Mouse (Mus musculus) left cerebral cortex, adult 9 months (tissue): ENCODE data around the gene Clec3b.

Experiments used
- DNase-seq, 2 experiments: peaks; one replicate each; pipeline ENCODE4 v3.0.0; 2022; ENCODE audit warnings: low spot score in 2 of 2

The Clec3b gene

DNA sequence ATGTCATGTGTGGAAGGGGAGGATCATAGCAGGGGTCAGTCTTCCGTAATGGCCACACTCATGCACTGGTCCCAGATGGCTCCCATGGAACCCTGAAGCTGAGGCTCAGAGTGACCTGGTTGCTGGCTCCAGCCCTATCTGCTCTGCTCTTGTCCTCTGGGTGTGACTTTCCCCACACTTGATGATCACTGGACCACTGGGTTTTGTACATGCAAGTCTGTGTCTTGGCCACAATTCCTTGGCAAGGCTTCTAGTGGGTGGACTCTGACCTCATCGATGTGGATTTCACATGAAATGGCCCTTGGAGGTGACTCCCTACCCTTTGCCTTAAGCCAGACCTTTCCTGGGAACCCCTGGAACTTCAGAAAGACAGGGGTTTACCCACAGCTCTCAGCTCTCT, 2.4 kb downstream of the Clec3b start:
- no peak for DNase-seq

DNA sequence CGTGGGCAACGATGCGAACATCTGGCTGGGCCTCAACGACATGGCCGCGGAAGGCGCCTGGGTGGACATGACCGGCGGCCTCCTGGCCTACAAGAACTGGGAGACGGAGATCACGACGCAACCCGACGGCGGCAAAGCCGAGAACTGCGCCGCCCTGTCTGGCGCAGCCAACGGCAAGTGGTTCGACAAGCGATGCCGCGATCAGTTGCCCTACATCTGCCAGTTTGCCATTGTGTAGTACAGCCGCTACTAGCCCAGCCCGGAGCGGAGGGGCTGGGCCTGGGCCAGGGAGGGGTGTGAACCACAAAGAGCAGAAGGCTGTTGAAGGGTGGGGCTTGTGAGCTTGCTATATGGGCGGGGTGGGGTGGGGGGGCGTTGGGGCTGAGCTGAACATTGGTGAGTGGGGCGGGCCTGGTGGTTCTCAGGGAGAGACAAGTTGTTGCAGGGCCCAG, 6.2 kb downstream of the Clec3b start:
- DNase-seq = no peak

GRCm38 (mm10) chr9:123157699-123158098, 7.0 kb downstream of the Clec3b start:
- DNase-seq = no peak

GRCm38 (mm10) chr9:123158125-123158836, 7.5 kb downstream of the Clec3b start:
- DNase-seq = peak in 1 of 2 experiments; percentile 47

- peak in 1 of 2 experiments; percentile 81 for DNase-seq
These were observed 8.6 kb downstream of the Clec3b start for GRCm38 (mm10) chr9:123159330-123159729.

DNA sequence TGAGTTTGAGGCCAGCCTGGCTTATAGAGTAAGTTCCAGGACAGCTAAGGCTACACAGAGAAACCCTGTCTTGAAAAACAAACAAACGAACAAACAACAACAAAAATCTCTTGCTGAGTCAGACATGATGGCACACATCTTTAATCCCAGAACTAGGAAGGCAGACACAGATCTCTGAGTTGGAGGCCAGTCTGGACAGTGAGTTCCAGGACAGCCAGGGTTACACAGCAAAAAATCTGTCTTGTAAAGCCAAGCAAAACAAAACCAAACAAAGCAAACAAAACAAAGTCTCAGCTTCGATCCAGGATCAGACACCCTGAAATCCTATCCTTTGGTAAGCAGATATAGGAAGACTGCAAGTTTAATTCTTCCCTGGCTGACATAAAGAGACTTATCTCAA, 11.0 kb downstream of the Clec3b start:
- no peak for DNase-seq

DNA sequence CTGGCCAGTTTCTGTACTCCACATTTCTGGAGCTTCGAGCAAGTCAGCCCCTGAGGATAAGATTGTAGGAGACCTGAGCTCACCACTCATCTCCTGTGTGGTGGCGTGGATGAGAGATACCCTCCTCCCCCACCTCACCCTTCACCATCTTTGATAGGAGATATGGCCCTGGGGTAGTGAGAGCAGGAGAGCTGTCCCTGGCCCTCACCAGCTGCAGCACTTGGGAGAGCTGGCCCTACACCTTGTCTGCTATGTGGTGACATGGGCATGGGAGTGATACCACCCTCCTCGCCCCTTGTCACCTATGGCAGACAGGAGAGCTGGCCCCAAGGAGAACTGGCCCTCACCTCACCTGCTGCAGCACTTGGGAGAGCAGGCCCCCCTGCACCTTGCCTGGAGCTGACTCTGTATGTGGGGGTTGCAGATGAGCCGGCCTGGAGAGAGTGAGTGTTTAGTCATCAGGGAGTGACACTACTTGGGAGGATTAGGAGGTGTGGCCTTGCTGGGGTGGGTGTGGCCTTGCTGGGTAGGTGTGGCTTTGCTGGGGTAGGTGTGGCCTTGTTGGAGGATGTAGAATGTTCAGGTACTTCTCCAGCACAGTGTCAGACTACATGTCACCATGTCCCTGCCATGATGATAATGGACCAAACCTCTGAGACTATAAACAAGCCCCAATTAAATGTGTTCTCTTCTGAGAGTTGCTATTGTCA, 12.4 kb downstream of the Clec3b start:
- DNase-seq = no peak

GRCm38 (mm10) chr9:123165781-123166443, 15.2 kb downstream of the Clec3b start:
- DNase-seq = no peak

- DNase-seq = no peak
These were observed 23.0 kb downstream of the Clec3b start for GRCm38 (mm10) chr9:123173760-123174159.

DNA sequence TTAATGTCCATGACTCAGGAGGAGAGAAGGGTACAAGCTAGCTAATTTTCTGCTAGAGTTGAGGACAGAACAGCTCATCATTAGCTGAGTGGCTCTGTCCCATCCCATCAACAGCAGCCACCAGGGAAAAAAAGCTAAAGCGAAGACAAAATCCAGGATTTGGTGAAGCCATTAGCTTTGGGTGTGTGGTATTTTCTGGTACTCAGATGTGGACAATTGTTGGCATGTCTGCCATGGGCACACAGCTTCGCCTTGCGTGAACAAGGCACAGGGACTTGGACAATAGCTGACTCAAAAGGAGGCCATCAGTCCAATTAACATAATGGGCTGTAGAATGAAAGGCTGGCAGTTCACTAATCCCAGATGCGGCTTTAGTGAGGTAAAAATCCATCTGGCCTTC, 23.6 kb downstream of the Clec3b start:
- DNase-seq = no peak

DNA sequence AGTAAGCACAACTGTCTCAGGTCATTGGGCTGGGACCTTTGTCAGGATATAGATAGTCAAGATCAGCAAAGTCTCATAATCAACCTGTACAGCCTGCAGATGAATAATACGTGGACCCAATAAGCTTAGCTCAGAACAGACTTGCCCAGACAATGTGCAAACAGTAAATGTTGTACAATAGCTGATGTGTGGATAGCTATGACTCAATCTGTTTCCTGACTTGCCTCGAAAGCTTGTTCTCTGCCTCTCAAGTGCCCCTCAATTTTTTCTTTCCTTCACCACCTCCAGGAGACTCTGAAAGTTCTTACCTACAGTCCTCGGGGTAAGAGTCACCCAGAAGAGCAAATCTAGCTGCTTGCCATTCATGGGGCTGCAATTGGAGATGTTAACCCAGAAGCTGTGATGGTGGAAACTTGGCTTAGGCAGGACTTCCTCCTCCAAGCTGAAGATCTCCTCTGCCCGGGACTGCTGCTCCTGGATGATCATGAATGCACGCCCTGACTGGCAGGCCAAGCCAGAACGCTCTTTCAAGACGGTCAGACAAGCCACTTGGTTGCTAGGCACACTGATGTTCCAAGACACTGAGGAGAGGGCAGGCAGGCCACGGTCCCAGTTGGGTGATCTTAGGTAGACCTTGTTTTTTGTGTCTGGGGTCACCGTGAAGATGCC, 26.8 kb downstream of the Clec3b start:
- DNase-seq = no peak

DNA sequence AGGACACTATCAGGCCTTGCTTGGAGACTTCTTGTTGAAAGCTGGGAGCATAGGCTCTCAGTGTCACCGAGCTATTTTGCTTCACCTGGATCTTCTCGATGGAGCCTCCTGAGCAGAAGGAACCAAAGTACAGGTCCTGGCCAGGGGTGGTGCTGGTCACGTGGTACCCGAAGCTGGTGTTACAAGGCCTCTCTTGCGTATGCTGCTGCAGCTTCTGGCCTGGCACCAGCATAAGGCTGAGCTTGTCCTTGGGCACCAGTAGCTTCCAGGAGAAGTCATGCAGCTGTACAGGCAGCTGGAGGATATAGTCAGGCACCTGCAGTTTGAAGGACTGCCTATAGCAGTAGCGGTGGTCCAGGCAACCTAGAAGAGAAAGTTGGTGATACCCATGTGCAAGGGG, 29.3 kb downstream of the Clec3b start:
- DNase-seq = no peak

DNA sequence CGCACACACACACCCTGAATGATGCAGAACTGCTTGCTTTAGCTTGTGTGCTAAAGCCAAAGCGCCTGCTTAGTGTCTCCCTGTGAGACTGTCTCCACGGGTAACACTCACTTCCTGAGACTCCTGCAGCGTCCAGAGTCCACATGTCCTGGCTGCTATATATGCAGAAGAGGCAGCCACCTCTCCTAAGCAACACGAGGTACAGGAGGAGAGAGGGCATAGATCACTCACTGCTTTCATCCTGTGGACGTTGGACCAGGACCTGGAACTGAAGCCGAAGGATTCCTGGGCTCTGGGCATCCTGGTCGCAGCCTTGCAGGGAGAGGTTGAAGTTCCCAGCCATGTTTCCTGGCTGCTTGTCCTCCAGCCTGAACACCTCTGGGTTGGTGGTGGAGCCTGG, 32.5 kb downstream of the Clec3b start:
- DNase-seq = no peak

DNA sequence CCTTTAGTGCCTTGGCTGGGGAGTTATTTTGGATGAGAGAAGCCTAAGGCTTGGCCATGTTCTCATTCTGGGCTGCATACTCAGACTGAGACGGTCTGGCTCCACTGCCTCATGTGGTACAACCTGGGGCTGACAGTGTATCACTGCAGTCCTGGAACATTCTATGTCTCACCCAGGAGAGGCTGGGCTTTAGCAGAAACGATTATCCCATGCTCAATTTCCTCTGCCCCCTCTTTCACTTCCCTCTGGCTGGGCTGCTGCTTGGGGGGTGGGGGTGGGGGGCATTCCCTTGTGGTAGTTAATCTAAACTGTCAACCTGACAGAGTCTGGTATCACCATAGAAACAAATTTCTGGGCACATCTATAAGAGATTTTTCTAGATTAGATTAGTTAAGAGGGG, 34.8 kb downstream of the Clec3b start:
- DNase-seq = no peak

GRCm38 (mm10) chr9:123186151-123186550, 35.4 kb downstream of the Clec3b start:
- no peak for DNase-seq

- DNase-seq = no peak
These were observed 36.8 kb downstream of the Clec3b start for GRCm38 (mm10) chr9:123187589-123187988.

GRCm38 (mm10) chr9:123188271-123188670, 37.5 kb downstream of the Clec3b start:
- DNase-seq = no peak

DNA sequence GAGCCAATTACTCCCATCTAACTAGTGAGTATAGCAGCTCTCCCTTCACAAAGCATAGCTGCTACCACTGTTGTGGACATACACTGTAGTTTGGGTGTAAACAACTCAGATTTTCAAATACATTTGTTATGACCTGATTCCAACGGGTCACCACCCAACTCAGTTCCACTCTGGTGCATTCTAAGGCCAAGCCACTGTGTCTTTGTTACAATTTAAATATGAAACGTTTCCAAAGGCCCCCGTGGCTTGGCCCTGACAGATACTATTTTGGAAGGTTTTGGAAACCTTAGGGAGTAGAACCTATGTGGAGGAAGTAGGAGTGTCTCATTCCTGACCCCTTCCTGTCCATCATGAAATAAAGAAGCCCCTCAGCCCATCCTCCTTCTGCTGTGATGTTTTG, 49.4 kb downstream of the Clec3b start:
- DNase-seq = no peak

DNA sequence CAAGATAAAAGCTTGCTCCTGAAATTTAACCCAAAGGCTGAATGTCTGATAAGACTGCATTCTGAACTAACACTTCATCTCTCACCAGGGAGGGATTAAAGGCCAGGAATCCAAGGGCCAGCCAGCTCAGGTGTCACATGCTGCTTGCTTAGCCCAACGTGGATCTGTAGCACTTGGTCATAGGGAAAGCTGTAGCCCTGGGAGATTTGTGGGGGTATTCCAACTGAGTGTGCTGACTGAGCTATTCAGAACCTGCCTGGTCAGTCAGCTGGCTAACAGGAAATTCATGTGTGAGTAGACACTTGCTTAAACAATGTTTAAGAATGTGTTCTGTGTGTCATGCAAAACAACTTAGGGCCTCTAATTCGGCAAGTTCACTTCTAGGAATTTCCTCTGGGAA, 55.8 kb downstream of the Clec3b start:
- DNase-seq = no peak

GRCm38 (mm10) chr9:123206948-123207347, 56.2 kb downstream of the Clec3b start:
- DNase-seq = no peak
